Mouse (Mus musculus) liver, embryonic 15.5 days (tissue): ENCODE measurements around the gene Cit. TPM values are rescaled to one million over a fixed set of nuclear protein-coding genes. Genes with fewer than 3 reads are reported as not detected.

Experiments used
- ATAC-seq: fragments of 200-750 bp; cut with Nextera tagmentation; 2 replicates; pipeline ENCODE4 v1.8.0; 2017; ENCODE audit warnings: moderate number of reproducible peaks, mild to moderate bottlenecking, moderate library complexity; ENCODE audit not compliant: insufficient read depth
- H3K27ac ChIP-seq: fragments of 300-500 bp; sonication (generic); replicated peaks from 2 replicates; pipeline ENCODE4 v1.5.1; 2015; ENCODE audit warnings: mild to moderate bottlenecking, inconsistent platforms
- H3K27me3 ChIP-seq: fragments of 300-500 bp; sonication (generic); 2 replicates; pipeline ENCODE4 v1.6.1; 2015; ENCODE audit warnings: mild to moderate bottlenecking, inconsistent platforms
- H3K36me3 ChIP-seq: fragments of 300-500 bp; sonication (generic); replicated peaks from 2 replicates; pipeline ENCODE4 v1.6.1; 2015; ENCODE audit warnings: moderate library complexity, mild to moderate bottlenecking, inconsistent platforms
- H3K4me1 ChIP-seq: fragments of 300-500 bp; sonication (generic); replicated peaks from 2 replicates; pipeline ENCODE4 v1.6.1; 2015; ENCODE audit warnings: inconsistent platforms
- H3K4me2 ChIP-seq: fragments of 300-500 bp; sonication (generic); 2 replicates; pipeline ENCODE4 v1.6.1; 2015; ENCODE audit warnings: moderate library complexity, mild to moderate bottlenecking, inconsistent platforms
- H3K4me3 ChIP-seq: fragments of 300-500 bp; sonication (generic); replicated peaks from 2 replicates; pipeline ENCODE4 v1.5.1; 2015; ENCODE audit warnings: mild to moderate bottlenecking, inconsistent platforms
- H3K9ac ChIP-seq: fragments of 300-500 bp; sonication (generic); 2 replicates; pipeline ENCODE4 v1.6.1; 2015; ENCODE audit warnings: moderate library complexity, mild to moderate bottlenecking, inconsistent platforms
- H3K9me3 ChIP-seq: fragments of 300-500 bp; sonication (generic); replicated peaks from 2 replicates; pipeline ENCODE4 v1.6.1; 2016; ENCODE audit warnings: inconsistent platforms
- WGBS: fragments of 180-500 bp; shearing (Covaris S2); methylation state at CpG from one replicate; pipeline ENCODE4 v1.1.7; 2015; ENCODE audit warnings: mixed read lengths; ENCODE audit not compliant: insufficient replicate concordance; 5-methylcytosine and 5-hydroxymethylcytosine counted together
- polyA plus RNA-seq: library from polyadenylated mRNA; unstranded; fragments of >200 nt; fragmentation: Nextera tagmentation; extraction: Ambion mirVana; gene quantifications from 2 replicates; pipeline ENCODE4 v1.2.1, GENCODE M21; 2015

Cit gene
- polyA plus RNA-seq, 1 experiment from 2014 or later = 36.4 TPM

DNA sequence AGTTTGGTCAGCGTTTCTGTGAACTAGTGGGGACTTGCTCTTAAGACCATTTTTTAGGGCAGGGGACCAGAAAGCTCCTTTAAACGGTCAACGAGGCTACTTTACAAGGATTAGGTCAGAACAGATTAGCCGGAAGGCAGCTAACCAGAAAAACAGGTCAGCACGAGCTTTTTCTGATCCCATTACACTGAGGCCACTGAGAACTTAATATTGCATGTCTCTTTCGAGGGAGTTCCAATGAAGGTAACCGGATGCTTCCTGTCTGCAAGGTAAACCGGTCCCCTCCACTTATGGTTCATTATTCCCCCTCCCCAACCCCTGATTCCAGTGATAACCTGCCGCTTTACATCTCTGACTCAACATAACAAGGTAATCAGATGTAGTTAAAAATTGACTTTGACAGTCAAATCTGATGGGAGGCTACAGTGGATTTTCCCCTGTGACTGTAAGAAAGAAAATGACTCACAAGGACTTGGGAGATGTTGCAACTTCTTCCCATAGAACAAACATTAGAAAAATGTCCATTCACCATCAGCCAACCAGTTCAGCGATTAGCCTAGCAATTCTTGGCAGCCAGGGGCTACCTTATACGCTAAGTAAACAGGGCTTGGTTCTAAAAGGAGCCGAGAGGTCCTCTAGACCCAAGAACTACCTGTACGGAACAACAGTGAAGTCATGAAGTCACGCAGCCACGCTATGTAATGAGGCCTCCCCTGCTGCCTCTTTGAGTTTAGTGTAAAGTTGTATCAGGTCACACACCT lies 164.2 kb downstream of the Cit start:
- peaks cover 67% of the 10 kb centered on the region for H3K36me3 ChIP-seq
- 78% methylated on average over 15 of the region's 15 CpGs for WGBS
- H3K4me1 ChIP-seq = peaks cover 43% of the 10 kb centered on the region
- no peak overlapping the region for H3K9ac ChIP-seq
- H3K9me3 ChIP-seq = no peaks in the 10 kb centered on the region
- no peak overlapping the region; the same call in 1 of the 2 replicates for H3K27ac ChIP-seq
- H3K4me3 ChIP-seq = no peak overlapping the region
- ATAC-seq = no peak
- H3K4me2 ChIP-seq = no peak overlapping the region
- H3K27me3 ChIP-seq = no peaks in the 10 kb centered on the region

DNA sequence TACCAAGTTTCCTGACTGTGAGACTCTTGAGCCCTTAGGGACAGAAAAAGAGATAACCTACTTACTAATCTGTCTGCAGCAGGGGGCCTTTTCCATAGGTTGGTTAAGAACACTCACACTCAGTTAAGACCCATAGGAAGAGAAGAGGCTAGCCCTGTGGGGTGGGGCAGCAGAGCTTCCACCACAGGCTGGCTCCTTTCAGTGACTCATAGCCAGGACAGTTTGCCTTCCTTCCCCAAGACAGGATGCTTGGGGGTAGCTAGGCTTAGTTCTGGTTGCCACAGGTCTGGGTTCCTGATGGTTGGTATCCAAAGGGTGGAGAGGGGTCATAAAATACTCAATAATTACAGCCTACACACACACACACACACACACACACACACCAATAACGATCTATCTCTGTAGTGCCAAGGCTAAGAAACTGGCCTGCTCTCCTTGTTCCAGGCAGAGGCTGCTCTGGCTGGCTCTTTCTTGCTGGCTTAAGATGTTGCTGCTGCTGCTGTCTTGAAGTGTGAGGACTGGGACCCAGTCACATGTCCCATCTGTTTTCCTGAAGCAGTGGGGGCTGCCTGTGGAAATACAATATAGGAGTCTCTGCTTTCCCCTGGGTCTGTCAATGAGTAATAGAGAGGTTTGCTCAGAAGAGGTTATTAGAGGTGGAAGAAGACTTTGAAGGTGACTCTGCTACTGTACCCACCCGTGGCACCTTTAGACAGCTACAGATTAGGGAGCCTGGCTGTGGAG lies 165.0 kb downstream of the Cit start:
- Histone ChIP-seq H3K4me2 (no peak overlapping the region), H3K27me3 (no peaks in the 10 kb centered on the region), H3K4me3 (no peak overlapping the region), H3K9ac (no peak overlapping the region), H3K27ac (no peak overlapping the region; the same call in 1 of the 2 replicates), H3K36me3 (peaks cover 67% of the 10 kb centered on the region), H3K4me1 (peaks cover 46% of the 10 kb centered on the region), H3K9me3 (no peaks in the 10 kb centered on the region)
- WGBS = 60% methylated on average over 2 of the region's 2 CpGs
- ATAC-seq = no peak; the same call in 1 of the 2 replicates

DNA sequence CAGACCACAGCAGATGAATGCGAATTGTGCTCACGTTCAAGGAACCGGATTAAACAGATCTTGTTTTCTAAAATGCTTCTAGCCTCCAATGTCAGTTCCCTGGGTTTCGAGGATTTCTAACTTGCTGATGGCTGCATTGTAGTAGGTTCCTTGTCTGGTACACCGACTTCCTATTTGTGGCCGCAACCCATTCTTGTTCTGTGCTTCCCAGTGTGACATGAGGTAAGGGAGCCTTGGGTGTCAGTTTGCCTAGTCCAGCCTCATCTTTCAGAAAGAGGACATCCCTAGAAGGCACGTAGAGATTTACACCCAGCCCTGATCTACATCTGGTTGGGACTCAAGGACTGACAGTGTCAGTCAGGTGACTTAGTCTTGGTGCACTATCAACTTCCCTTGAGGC lies 166.6 kb downstream of the Cit start:
- H3K4me1 ChIP-seq = peaks cover 46% of the 10 kb centered on the region
- no peak for ATAC-seq
- no peak overlapping the region for H3K4me2 ChIP-seq
- no peaks in the 10 kb centered on the region for H3K27me3 ChIP-seq
- H3K9ac ChIP-seq = no peak overlapping the region
- WGBS = 64% methylated on average over 7 of the region's 7 CpGs
- no peaks in the 10 kb centered on the region for H3K9me3 ChIP-seq
- H3K4me3 ChIP-seq = no peak overlapping the region
- peaks cover 67% of the 10 kb centered on the region for H3K36me3 ChIP-seq
- no peak overlapping the region for H3K27ac ChIP-seq

DNA sequence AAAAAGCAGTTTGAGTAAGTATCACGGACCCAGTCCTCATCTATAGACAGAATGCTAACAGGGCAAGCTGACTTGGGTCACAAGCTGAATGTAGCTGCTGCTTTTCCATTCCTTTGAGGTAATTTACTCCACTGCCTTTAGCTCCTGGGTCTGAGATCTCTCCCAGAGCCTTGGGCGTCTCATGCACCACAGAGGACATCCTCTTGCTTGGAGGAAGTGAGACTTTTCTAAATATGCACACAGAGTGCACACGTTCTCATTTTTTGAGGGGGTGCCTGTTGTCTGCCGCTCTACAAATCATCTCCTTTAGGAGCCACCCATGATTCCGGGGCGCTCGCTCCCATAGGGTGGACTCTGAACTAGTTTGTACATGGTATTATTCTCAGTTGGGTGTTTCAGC lies 167.4 kb downstream of the Cit start:
- Histone ChIP-seq H3K9me3 (no peaks in the 10 kb centered on the region), H3K4me2 (no peak overlapping the region), H3K27ac (no peak overlapping the region), H3K4me1 (peaks cover 49% of the 10 kb centered on the region), H3K27me3 (no peaks in the 10 kb centered on the region), H3K4me3 (no peak overlapping the region), H3K9ac (no peak overlapping the region), H3K36me3 (peaks cover 67% of the 10 kb centered on the region)
- 68% methylated on average over 7 of the region's 7 CpGs for WGBS
- ATAC-seq = no peak

DNA sequence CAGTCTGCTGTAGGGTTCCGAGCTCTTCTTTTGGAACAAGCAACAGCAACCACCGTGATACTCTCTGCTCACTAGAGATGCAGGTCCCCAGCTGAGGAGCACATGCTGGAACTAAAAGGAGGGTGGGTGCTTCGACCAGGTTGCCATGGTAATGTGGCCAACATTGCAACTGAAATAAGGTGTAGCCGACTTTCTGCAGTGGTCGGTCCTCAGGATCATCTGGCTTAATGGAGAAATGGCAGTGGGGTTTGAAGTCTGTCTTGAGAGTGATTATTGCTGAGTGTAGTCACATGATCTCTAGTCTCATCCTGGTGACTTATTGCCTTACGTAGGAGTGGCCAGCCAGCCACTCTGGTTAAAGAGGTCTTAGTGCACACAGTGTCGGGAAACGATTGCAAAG lies 168.7 kb downstream of the Cit start:
- Histone ChIP-seq H3K4me1 (peaks cover 52% of the 10 kb centered on the region), H3K27me3 (no peaks in the 10 kb centered on the region), H3K4me3 (no peak overlapping the region), H3K9me3 (no peaks in the 10 kb centered on the region), H3K27ac (no peak overlapping the region), H3K4me2 (no peak overlapping the region), H3K36me3 (peaks cover 69% of the 10 kb centered on the region), H3K9ac (no peak overlapping the region)
- 79% methylated on average over 8 of the region's 8 CpGs for WGBS
- no peak for ATAC-seq

DNA sequence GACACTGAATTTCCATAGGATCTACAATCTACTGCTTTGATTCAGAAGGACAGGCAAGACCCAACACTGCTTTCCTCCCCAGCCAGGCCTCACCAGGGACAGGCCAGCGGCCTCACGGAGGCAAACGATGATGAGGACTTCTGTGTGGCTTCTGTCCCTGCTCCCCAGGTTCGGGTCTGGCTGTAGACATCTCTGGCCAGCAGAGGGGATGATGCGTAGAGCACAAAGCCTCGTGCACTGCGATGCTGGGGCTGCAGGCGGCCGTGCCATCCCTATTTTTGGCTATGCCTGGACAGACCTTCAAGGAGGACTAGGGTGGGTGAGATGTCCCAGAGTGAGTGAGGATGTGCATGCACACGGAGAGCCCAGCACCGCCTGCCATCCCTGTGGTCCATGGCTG lies 169.2 kb downstream of the Cit start:
- H3K4me3 ChIP-seq = no peak overlapping the region
- no peak for ATAC-seq
- H3K9me3 ChIP-seq = no peaks in the 10 kb centered on the region
- WGBS = 86% methylated on average over 11 of the region's 11 CpGs
- peaks cover 52% of the 10 kb centered on the region for H3K4me1 ChIP-seq
- H3K27me3 ChIP-seq = no peaks in the 10 kb centered on the region
- no peak overlapping the region for H3K27ac ChIP-seq
- H3K4me2 ChIP-seq = no peak overlapping the region
- H3K36me3 ChIP-seq = peaks cover 69% of the 10 kb centered on the region
- H3K9ac ChIP-seq = no peak overlapping the region

DNA sequence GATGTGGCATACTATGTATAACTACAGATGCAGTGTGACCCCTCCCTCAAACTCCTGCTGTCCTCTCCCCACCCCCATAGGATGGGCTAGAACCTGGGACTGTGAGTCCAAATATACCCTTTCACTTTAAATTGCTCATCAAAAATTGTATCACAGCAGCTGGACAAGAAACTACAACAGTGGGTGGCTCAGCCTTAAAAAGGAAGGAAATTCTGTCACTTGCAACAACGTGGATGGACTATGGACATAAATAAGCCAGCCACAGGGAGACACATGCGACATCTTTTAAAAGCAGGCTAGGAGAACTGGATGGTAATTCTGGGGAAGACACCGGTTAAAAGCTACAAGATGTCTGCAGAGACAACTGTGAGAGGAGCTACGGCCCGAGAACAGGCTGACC lies 171.5 kb downstream of the Cit start:
- Histone ChIP-seq H3K4me2 (no peak overlapping the region), H3K36me3 (peaks cover 91% of the 10 kb centered on the region), H3K27me3 (no peaks in the 10 kb centered on the region), H3K4me3 (no peak overlapping the region), H3K4me1 (peaks cover 59% of the 10 kb centered on the region), H3K9ac (no peak overlapping the region), H3K27ac (no peak overlapping the region), H3K9me3 (no peaks in the 10 kb centered on the region)
- ATAC-seq = no peak
- WGBS = 81% methylated on average over 5 of the region's 5 CpGs

DNA sequence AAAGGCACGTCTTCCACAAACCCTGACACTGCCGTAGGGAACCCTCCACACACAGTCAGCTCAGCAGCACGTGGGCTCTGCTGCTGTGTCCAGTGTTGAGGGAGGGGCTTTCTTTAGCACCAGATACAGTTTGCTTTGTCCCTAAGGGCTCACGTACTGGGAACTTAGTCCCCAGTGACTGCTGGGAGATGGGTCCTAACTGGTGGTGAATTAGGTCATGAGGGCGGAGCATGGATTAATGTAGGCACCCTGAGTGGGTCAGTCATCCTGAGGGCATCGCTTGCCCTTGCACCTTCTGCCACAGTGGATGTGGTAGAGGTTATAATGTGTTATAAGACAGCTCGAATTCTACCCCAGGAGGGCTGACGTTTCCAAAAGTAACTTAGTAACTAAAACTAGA lies 172.3 kb downstream of the Cit start:
- 88% methylated on average over 8 of the region's 8 CpGs for WGBS
- ATAC-seq = no peak
- no peak overlapping the region for H3K9ac ChIP-seq
- peaks cover 100% of the 10 kb centered on the region for H3K36me3 ChIP-seq
- H3K4me2 ChIP-seq = no peak overlapping the region
- H3K9me3 ChIP-seq = no peaks in the 10 kb centered on the region
- H3K4me3 ChIP-seq = no peak overlapping the region
- no peaks in the 10 kb centered on the region for H3K27me3 ChIP-seq
- peaks cover 68% of the 10 kb centered on the region for H3K4me1 ChIP-seq
- no peak overlapping the region for H3K27ac ChIP-seq

DNA sequence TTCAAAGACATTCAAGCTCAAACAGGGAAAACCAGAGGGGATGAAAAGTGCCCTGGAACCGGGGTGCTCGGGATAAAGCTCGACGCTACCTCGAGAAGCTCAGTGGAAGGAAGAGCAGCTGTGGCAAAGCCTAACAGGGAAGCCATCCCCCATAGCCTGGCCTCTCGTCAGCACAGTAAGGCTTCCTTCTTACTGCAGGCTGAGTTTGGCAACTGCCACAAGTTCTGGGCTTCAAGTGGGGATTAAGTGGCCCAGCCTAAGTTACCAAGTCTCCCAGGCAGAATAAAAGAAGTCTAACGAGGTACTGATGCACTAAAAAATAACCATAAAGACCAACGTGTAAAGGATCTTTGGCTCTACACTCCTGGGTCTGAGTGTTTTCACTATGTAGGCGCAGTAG lies 173.1 kb downstream of the Cit start:
- Histone ChIP-seq H3K36me3 (peaks cover 93% of the 10 kb centered on the region), H3K4me3 (no peak overlapping the region), H3K4me1 (peaks cover 70% of the 10 kb centered on the region), H3K4me2 (no peak overlapping the region), H3K27me3 (no peaks in the 10 kb centered on the region), H3K27ac (peak overlapping the region; percentile 98; the same call in 1 of the 2 replicates), H3K9me3 (no peaks in the 10 kb centered on the region), H3K9ac (no peak overlapping the region)
- WGBS = 86% methylated on average over 9 of the region's 9 CpGs
- ATAC-seq = no peak

DNA sequence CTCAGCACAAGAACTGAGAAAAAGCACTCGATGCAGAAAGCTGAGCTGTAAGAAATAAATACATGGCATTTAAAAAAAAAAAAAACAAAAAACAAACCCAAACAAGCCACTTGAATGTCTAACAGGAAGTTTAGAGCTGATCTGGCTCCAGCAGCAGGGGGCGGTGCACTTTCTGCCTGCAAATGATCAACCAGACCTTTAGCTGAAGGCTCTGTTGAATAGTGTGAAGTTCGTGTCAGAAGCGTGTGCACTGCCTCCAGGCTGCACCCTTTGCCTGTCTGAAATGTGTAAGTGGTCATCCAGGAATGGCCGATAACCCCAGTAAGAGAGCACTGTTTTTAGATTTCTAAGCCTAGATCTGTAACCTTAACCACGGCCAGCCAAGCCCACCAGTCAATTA lies 173.7 kb downstream of the Cit start:
- ATAC-seq = no peak
- peaks cover 87% of the 10 kb centered on the region for H3K36me3 ChIP-seq
- no peaks in the 10 kb centered on the region for H3K27me3 ChIP-seq
- no peak overlapping the region; the same call in 1 of the 2 replicates for H3K4me2 ChIP-seq
- WGBS = 56% methylated on average over 6 of the region's 6 CpGs
- H3K4me1 ChIP-seq = peaks cover 66% of the 10 kb centered on the region
- H3K9ac ChIP-seq = no peak overlapping the region
- H3K4me3 ChIP-seq = no peak overlapping the region
- no peaks in the 10 kb centered on the region for H3K9me3 ChIP-seq
- peak overlapping the region; percentile 98 for H3K27ac ChIP-seq

DNA sequence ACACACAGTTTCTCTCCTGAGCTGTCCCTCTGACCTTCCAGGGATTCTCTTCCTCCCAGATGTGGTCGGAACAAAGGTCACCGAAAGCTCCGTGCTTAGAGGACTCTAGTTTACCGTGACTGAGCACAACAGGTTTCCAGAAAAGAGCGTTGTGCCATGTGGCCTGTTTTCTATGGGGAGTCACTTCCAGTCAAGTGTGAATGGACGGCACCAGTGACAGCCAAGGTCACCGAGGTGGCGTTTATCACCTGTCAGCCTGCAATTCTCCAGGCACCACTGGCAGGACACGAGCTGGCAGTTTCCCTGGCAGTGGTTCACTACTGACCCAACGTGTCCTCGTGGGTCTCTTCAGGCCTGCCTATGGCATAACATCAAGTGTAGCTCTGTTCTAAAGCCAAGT lies 174.3 kb downstream of the Cit start:
- no peak overlapping the region for H3K4me3 ChIP-seq
- 73% methylated on average over 11 of the region's 11 CpGs for WGBS
- no peaks in the 10 kb centered on the region for H3K27me3 ChIP-seq
- H3K4me2 ChIP-seq = peak overlapping the region; percentile 16; the same call in 1 of the 2 replicates
- H3K9me3 ChIP-seq = no peaks in the 10 kb centered on the region
- H3K4me1 ChIP-seq = peaks cover 60% of the 10 kb centered on the region
- H3K27ac ChIP-seq = peak overlapping the region; percentile 98
- 0 out of 2 replicates have a peak overlapping the region, but pooled peaks have one; percentile 7 for H3K9ac ChIP-seq
- ATAC-seq = no peak
- H3K36me3 ChIP-seq = peaks cover 81% of the 10 kb centered on the region
